Mouse (Mus musculus) stomach, postnatal 0 days (tissue): Measurements from ENCODE around the gene Dock4.

ENCODE experiments used
- CTCF ChIP-seq: IDR thresholded peaks from 2 replicates; pipeline ENCODE4 v1.5.1; 2016; ENCODE audit warnings: antibody characterized with exemption, low read depth, mild to moderate bottlenecking, moderate library complexity
- EP300 ChIP-seq: optimal IDR thresholded peaks from 2 replicates; pipeline ENCODE3; 2016; ENCODE audit warnings: antibody characterized with exemption

DNA sequence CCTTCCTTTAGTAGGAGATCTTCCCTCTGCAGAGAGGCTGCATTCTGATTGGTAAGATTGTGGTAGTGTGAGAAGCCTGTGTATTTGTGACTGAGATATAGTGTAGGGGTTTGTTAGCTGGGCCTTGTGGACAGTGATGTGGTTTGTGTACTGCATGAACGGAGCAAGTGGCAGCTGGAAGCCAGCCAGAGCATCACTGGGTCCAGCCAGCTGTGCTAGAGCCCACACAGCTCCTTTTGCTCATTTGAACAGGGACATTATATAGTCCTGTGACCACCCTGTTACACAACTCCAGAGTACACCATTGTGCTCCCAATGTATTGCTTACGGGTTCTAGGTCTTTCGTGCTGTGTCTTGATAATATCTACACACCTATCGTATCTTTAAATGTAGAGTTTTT lies 22.5 kb downstream of the Dock4 start:
- TF ChIP-seq CTCF = no peak
- no peak for TF ChIP-seq EP300
